Mouse (Mus musculus): Measurements from ENCODE around the gene Ttbk1.

Ttbk1 gene

GRCm38 (mm10) chr17:46426496-46426895, 61.0 kb downstream of the Ttbk1 start:
- in situ Hi-C loops (cut with MboI; ENCODE audit: low sequenced_read_pairs), result no loop called here

DNA sequence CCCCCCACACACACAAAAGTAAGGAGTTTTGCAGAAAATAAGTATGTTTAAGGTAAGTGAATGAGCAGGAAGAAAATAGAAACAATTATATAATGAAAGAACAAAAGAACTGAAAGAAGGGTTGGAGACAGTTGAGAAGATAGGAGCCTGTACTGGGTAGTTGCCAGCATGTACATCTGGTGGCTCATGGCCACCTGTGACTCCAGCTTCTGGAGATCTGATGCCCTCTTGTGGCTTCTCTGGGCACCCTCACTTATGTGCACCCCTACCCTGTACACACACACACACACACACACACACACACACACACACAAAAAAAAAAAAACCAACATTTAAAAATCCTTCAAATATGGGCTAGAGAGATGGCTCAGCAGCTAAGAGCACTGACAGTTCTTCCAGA, 67.8 kb downstream of the Ttbk1 start:
- in situ Hi-C loops (cut with MboI; ENCODE audit: low sequenced_read_pairs), result no loop called here

- in situ Hi-C loops (cut with MboI; ENCODE audit: low sequenced_read_pairs), result no loop called here
These were observed 68.8 kb downstream of the Ttbk1 start for GRCm38 (mm10) chr17:46418628-46419027.

- in situ Hi-C loops (cut with MboI; ENCODE audit: low sequenced_read_pairs), result no loop called here
These were observed 79.0 kb downstream of the Ttbk1 start for GRCm38 (mm10) chr17:46408478-46408877.

GRCm38 (mm10) chr17:46394631-46395030, 92.8 kb downstream of the Ttbk1 start:
- in situ Hi-C loops (cut with MboI; ENCODE audit: low sequenced_read_pairs), result loop anchor here (10.0 kb wide), 1 partner anchor 130 kb away; no protein-coding TSS in a partner anchor

- in situ Hi-C loops (cut with MboI; ENCODE audit: low sequenced_read_pairs), result loop anchor here (10.0 kb wide), 1 partner anchor 128 kb away; no protein-coding TSS in a partner anchor
These were observed 94.5 kb downstream of the Ttbk1 start for GRCm38 (mm10) chr17:46393012-46393411.

Measured in CH12F3 (cell line).